Mouse (Mus musculus): ENCODE measurements around the gene Gm3173.
"Not testable (repeated sequence)": the region's sequence is repeated elsewhere in the genome, so short reads cannot be mapped to it uniquely, and the experiment has no call there.

- not testable (repeated sequence) for TF ChIP-seq CTCF, POLR2A (IDR thresholded peaks at IDR 0.05; ENCODE audit: extremely low read depth, insufficient read depth, low read length)
Measured at GRCm38 (mm10) chr14:4409939-4410338, 20.9 kb upstream of the Gm3173 start.
